Mouse (Mus musculus) natural killer cell, adult 2 months (primary cell): Measurements from ENCODE around the gene Asap3.

Experiments
- DNase-seq, 2 experiments: peaks; one replicate each; pipeline ENCODE4 v3.0.0; 2022; ENCODE audit warnings: low spot score in 2 of 2

Asap3 gene

GRCm38 (mm10) chr4:136181367-136181766 lies 24.8 kb upstream of the Asap3 start:
- no peak for DNase-seq

- no peak for DNase-seq
These were observed 20.8 kb upstream of the Asap3 start for GRCm38 (mm10) chr4:136185375-136185774.

DNA sequence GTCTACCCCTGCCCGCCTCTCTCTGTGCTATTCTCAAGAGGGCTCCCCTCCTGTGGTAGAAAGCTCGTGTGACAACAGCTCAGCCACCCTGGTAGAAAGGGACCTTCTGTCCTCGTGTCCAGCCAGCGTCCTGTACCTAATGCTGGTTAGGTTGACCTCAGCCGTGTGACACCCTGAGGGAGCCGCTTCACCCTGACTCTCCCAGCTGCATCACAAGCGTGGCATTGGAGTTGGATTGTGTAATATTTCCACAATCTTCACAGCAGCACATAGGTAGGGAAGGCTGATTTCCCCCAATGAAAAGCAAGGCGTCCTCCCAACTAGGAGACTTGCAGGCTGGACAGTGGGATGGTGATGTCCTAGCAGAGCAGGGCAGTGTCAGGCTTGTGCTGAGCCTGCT lies 19.9 kb upstream of the Asap3 start:
- no peak for DNase-seq

- no peak for DNase-seq
These were observed 19.3 kb upstream of the Asap3 start for GRCm38 (mm10) chr4:136186739-136187472.

- no peak for DNase-seq
These were observed 17.0 kb upstream of the Asap3 start for GRCm38 (mm10) chr4:136188973-136189737.

GRCm38 (mm10) chr4:136189912-136190311 lies 16.3 kb upstream of the Asap3 start:
- DNase-seq, result peak; percentile 55 to 56

DNA sequence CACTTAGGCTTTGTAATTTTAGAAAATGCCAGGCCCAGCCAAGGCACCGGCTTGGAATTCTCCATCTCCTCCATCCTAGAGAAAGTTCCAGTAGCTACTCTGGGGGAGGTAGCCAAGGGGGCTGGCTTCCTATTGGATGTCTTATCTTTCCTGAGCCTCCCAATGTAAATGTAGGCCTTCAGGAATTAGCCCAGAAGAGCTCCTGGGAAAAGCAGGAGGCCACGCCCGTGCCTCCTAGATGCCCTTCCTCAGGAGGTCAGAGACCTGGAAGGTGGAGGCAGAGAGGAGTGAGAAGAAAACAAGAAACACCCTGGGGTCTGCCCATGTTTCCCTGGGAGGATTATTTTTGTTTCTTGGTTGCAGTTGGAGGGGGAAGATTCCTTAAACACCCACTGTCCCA lies 12.6 kb upstream of the Asap3 start:
- no peak for DNase-seq

- no peak for DNase-seq
These were observed 11.1 kb upstream of the Asap3 start for GRCm38 (mm10) chr4:136195029-136195428.

GRCm38 (mm10) chr4:136195629-136196028 lies 10.5 kb upstream of the Asap3 start:
- no peak for DNase-seq

DNA sequence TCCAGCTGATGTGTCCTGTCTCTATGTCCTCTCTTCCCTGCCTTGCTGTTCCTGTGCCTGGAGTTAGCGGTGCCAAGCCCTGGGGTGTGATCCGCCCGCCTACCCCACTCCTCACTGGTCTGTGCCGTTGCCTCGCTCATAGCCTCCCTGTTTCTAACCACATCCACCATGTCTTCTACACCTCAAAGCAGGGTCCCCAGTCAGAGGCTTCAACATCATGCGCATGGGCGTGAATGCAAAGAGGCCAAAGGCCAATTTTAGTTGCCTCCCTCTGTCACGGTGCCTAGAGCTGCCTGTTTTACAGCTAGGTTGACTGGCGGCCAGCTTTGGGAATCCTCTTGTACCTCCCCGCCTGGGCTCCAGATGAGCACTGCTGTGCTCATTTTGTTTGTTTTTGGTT lies 10.0 kb upstream of the Asap3 start:
- DNase-seq, result no peak

GRCm38 (mm10) chr4:136198846-136199245 lies 7.3 kb upstream of the Asap3 start:
- DNase-seq, result no peak

DNA sequence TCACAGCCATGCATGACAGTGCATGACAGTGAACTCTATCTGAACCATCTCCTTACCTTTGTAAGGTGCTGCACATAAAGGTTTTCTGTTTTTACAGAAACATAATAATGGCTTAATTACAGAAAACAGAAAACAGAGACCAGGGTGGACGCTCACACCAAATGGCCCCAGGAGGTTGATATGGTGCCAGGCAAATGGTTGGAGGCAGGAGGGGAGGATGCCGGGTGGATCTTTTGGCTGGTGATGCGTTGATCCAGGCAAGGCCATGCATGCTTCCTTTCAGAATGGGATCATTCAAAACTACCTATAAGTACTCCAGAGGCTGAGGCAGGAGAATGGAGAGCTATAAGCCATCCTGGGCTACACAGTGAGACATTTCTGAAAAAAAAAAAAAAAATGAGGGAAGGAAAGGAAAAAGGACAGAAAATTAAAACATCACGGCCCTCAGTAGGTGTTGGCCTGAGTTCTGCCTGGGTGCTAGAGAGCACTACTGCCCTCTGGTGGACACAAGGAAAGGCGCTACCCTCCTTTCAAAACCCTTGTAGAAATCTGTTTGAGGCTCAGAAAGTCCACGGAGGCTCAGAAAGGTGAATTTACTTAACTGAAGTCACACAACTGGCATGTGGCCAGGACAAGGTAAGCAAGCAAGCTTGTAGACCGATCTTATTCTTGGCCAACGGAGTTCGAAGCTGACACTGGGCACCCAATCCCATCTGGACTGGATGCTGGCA lies 6.4 kb upstream of the Asap3 start:
- DNase-seq, result peak in 1 of 2 experiments; percentile 54

DNA sequence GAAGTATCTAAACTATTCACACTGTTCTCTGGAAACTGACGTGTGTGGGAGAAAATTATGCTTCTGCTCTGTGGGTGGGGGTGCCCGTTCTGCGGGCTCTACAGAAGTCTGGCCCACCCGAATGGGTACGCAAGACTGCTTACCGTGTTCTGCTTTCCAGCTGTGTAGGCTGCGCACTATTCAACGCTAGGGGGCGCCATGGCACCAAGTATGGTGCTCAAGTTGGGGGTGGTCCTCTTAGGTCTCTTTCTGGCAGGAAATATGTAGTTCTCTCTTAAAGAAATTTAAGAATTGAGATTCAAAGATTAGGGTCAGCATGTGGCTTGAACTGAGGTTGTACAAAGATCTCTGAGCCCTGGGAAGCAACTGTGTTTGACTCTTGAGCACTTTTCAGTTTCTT lies 3.7 kb upstream of the Asap3 start:
- peak; percentile 35 to 68 for DNase-seq

- no peak for DNase-seq
These were observed 1.4 kb upstream of the Asap3 start for GRCm38 (mm10) chr4:136204775-136205174.

DNA sequence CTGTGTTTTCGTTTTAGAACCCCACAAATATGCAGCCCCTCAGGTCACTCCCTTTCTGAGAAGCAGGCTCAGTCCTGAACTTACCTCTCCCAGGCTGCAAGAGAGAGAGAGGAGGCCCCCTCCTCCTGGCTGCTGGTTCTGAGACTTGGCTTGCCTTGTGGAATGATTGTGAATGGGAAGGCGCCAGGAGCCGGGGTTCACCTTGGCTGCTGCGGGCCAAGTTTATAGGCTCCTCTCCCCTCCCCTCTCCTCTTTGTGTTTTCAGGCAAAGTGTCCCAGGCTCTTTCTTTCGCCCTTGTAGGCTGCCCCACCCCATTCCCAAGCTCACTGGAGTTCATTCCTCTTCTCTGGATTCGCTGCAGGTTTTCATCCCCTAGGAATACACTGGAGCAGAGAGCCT lies 778 bp downstream of the Asap3 start:
- no peak for DNase-seq

DNA sequence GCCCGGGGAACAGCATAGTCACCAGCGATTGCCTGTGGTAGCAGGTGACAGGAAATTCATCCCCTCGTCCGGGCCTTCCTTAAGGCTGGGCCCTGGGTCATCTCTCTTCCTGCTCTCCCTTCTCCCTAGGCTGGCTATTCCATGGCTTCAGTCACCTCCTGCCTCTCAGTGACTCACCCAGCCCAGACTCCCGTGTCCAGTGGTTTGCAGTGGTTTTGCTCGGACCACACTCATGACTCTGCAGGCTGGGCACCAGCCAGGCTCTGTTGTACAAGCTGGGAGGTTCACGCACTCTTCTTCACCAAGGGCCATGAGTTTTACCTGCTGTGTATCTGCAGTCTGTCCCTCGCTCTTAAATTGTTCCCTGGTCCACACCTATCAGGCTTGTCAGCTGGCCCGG lies 4.8 kb downstream of the Asap3 start:
- no peak for DNase-seq

DNA sequence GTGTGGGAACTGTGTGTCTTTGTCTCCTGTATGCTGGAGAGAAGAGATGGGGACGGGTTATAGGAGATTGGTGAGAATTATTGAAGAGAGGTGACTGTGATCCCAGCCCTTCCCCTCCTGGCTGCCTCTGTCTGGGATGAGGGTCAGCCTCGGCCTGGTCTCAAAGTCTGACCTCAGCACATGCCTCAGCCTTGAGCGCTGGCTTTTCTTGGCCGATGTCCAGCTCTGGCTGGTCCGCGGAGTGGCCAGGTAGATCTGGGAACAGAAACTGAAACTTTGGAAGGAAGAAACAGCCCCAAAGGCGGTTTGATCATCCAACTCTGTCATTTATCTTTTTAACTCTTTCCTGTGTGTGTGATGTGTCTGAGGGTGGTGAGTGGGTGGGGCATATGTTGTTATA lies 7.5 kb downstream of the Asap3 start:
- no peak for DNase-seq

DNA sequence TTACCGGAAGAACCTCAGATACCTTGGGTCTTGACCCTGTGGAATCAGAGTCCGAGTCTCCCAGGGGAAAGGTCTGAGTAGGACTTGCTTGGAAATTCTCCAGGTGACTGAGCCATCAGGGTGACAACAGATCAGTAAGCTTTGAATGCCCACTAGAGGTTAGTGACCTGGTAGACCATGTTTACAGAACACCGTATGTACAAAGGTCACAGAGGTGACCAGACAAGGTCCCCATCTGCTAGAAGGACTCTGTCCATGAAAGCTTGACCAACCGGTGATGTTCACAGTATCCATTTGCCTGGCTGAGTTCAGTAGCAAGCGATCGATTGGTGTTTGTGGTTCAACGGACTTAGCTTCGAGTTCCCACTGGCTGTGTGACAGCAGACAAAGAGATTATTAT lies 8.7 kb downstream of the Asap3 start:
- no peak for DNase-seq

DNA sequence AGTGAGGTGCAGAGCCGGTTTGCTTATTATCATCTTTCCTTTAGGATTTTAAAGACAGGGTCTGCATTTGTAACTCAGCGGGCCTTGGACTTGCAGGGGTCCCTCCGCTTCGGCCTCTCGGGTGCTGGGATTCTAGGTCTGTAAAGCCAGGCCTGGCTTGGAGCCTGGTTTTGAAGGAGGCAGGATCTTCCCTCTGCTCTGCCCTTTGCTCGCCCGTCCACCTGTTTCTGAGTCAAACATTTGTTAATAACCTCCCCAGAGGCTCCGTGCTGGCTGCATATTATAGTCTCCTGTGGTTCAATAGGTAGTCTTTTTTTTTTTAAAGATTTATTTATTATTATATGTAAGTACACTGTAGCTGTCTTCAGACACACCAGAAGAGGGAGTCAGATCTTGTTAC lies 9.4 kb downstream of the Asap3 start:
- no peak for DNase-seq

- no peak for DNase-seq
These were observed 10.9 kb downstream of the Asap3 start for GRCm38 (mm10) chr4:136217063-136217462.

- no peak for DNase-seq
These were observed 12.5 kb downstream of the Asap3 start for GRCm38 (mm10) chr4:136218595-136219214.

DNA sequence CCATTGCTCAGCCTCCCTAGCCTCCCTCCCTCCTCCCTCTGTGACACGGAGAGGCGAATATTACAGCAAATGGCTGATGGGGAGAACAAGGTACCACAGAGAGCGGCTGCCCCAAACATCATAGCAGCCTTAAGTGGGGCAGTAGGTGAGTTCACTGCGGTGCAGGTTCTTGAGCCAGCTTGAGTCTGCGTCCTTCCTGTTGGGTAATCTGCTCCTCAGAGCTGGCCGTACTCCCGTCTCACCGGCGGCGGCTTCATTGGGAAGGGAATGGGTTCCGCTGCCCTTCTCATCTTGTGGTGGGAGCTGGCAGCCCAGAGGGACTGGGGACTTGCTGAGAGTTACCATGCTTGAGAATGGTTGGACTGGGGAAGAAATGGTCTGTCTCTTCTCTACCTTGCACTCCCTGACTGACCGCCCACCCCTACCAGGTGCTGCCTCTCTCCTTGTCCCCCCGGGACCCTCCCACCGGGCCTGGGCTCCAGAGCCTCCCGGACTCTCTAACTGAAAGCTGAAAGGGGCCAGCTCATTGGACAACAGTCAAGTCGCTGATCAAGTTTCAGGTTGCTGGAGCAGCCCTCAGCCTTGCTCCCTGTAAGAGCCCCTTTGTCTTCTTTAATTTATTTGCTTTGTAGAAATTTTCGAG lies 14.1 kb downstream of the Asap3 start:
- DNase-seq, result no peak
